Mouse (Mus musculus) CH12.LX (cell line): ENCODE results near the gene Clic5. TPM values are rescaled to one million over a fixed set of nuclear protein-coding genes. Genes with fewer than 3 reads are reported as not detected.
A peak's percentile ranks its signal among the peaks of the same experiment; 100 is the strongest.

Source experiments
- DNase-seq: peaks from one replicate; pipeline ENCODE4 v3.0.0-alpha.2; 2013; ENCODE audit errors: extremely low read depth
- H3K27ac ChIP-seq: 2 replicates; pipeline ENCODE4 v1.5.1; 2012; ENCODE audit warnings: low read depth, mild to moderate bottlenecking, control low read depth, moderate library complexity; ENCODE audit not compliant: insufficient read depth
- H3K27me3 ChIP-seq: replicated peaks from 2 replicates; pipeline ENCODE3; 2012; ENCODE audit warnings: inconsistent platforms
- H3K36me3 ChIP-seq, 2 experiments: replicated peaks in 1 of 2; 2 replicates each; pipeline versions ENCODE3 to v1.6.1; 2012; ENCODE audit warnings: inconsistent platforms in 1 of 2, low read length in 1 of 2, mild to moderate bottlenecking in 1 of 2, mixed read lengths in 1 of 2, moderate library complexity in 1 of 2; ENCODE audit not compliant: control insufficient read depth in 1 of 2, insufficient read depth in 1 of 2
- H3K4me1 ChIP-seq, 2 experiments: 2 replicates each; pipeline ENCODE4 v1.6.1; 2012; ENCODE audit warnings: inconsistent platforms in 1 of 2, moderate library complexity in 1 of 2; ENCODE audit not compliant: insufficient read depth in 2 of 2, control insufficient read depth in 1 of 2
- H3K4me2 ChIP-seq: 2 replicates; pipeline ENCODE4 v1.6.1; 2012; ENCODE audit warnings: low read depth, mild to moderate bottlenecking, control low read depth; ENCODE audit not compliant: poor library complexity, insufficient read depth, severe bottlenecking
- H3K4me3 ChIP-seq, 3 experiments: fragments of 150-350 bp in 1 of 3; sonication (generic) in 1 of 3; replicated peaks in 1 of 3; 2 replicates each; pipeline versions ENCODE3 to v1.5.1; 2011 to 2012; ENCODE audit warnings: low read depth in 2 of 3, low read length in 2 of 3, mild to moderate bottlenecking in 2 of 3, moderate library complexity in 2 of 3, control low read depth in 1 of 3, improper control_type of control experiment in 1 of 3, inconsistent platforms in 1 of 3, mixed read lengths in 1 of 3; ENCODE audit not compliant: poor library complexity in 1 of 3
- H3K79me2 ChIP-seq: replicated peaks from 2 replicates; pipeline ENCODE4 v1.6.1; 2012; ENCODE audit warnings: mild to moderate bottlenecking, moderate library complexity; ENCODE audit not compliant: control insufficient read depth, poor library complexity, insufficient read depth, severe bottlenecking; ENCODE audit errors: extremely low read depth
- H3K9ac ChIP-seq: 2 replicates; pipeline ENCODE4 v1.6.1; 2012; ENCODE audit warnings: low read depth, mild to moderate bottlenecking, control low read depth, moderate library complexity; ENCODE audit not compliant: insufficient read depth
- H3K9me3 ChIP-seq: replicated peaks from 2 replicates; pipeline ENCODE3; 2012; ENCODE audit warnings: low read length, inconsistent platforms, mixed read lengths
- CTCF ChIP-seq, 2 experiments: IDR thresholded peaks in 1 of 2; conservative IDR thresholded peaks in 1 of 2; 2 replicates each; pipeline ENCODE4 v1.5.1; 2011 to 2012; ENCODE audit warnings: low read depth in 2 of 2, low read length in 2 of 2, improper control_type of control experiment in 1 of 2, inconsistent platforms in 1 of 2, mild to moderate bottlenecking in 1 of 2, moderate library complexity in 1 of 2
- E2F4 ChIP-seq: IDR thresholded peaks from 2 replicates; pipeline ENCODE4 v1.6.1; 2011; ENCODE audit warnings: low read depth, low read length, improper control_type of control experiment; ENCODE audit not compliant: insufficient replicate concordance
- ELF1 ChIP-seq: IDR thresholded peaks from 2 replicates; pipeline ENCODE4 v1.6.1; 2014; ENCODE audit warnings: low read depth, mild to moderate bottlenecking, inconsistent platforms, low read length, improper control_type of control experiment
- ETS1 ChIP-seq: conservative IDR thresholded peaks from 2 replicates; pipeline ENCODE4 v1.6.1; 2012; ENCODE audit warnings: low read depth, mild to moderate bottlenecking, inconsistent platforms, low read length, improper control_type of control experiment, moderate library complexity
- IRF4 ChIP-seq: IDR thresholded peaks from 2 replicates; pipeline ENCODE4 v1.6.1; 2014; ENCODE audit warnings: low read depth, mild to moderate bottlenecking, inconsistent platforms, low read length, improper control_type of control experiment
- JUND ChIP-seq: conservative IDR thresholded peaks from 2 replicates; pipeline ENCODE4 v1.6.1; 2011; ENCODE audit warnings: low read depth, low read length, improper control_type of control experiment
- MAZ ChIP-seq: IDR thresholded peaks from 2 replicates; pipeline ENCODE4 v1.6.1; 2012; ENCODE audit warnings: low read depth, mild to moderate bottlenecking, inconsistent platforms, low read length, improper control_type of control experiment, moderate library complexity
- MXI1 ChIP-seq: IDR thresholded peaks from 2 replicates; pipeline ENCODE4 v1.6.1; 2011; ENCODE audit warnings: mild to moderate bottlenecking, low read depth, low read length, improper control_type of control experiment
- NELFE ChIP-seq: IDR thresholded peaks from 2 replicates; pipeline ENCODE4 v1.6.1; 2011; ENCODE audit warnings: low read depth, low read length, improper control_type of control experiment
- NRF1 ChIP-seq: IDR thresholded peaks from 2 replicates; pipeline ENCODE4 v1.6.1; 2014; ENCODE audit warnings: low read depth, mild to moderate bottlenecking, inconsistent platforms, low read length, improper control_type of control experiment, moderate library complexity
- PAX5 ChIP-seq: IDR thresholded peaks from 2 replicates; pipeline ENCODE4 v1.6.1; 2012; ENCODE audit warnings: low read length, inconsistent platforms, mixed read lengths
- RAD21 ChIP-seq: IDR thresholded peaks from 2 replicates; pipeline ENCODE4 v1.6.1; 2011; ENCODE audit warnings: low read depth, mild to moderate bottlenecking, low read length, improper control_type of control experiment, moderate library complexity
- RCOR1 ChIP-seq: conservative IDR thresholded peaks from 2 replicates; pipeline ENCODE4 v1.6.1; 2012; ENCODE audit warnings: low read depth, mild to moderate bottlenecking, inconsistent platforms, low read length, improper control_type of control experiment
- SIN3A ChIP-seq: IDR thresholded peaks from 2 replicates; pipeline ENCODE4 v1.6.1; 2012; ENCODE audit warnings: low read length, improper control_type of control experiment, inconsistent platforms
- SMC3 ChIP-seq: IDR thresholded peaks from 2 replicates; pipeline ENCODE4 v1.6.1; 2011; ENCODE audit warnings: low read depth, low read length, improper control_type of control experiment
- ZC3H11A ChIP-seq: IDR thresholded peaks from 2 replicates; pipeline ENCODE4 v1.6.1; 2012; ENCODE audit warnings: low read depth, mild to moderate bottlenecking, inconsistent platforms, low read length, improper control_type of control experiment
- ZKSCAN1 ChIP-seq: IDR thresholded peaks from 2 replicates; pipeline ENCODE4 v1.6.1; 2012; ENCODE audit warnings: low read depth, inconsistent platforms, low read length, improper control_type of control experiment, borderline replicate concordance
- ZMIZ1 ChIP-seq: IDR thresholded peaks from 2 replicates; pipeline ENCODE4 v1.6.1; 2012; ENCODE audit warnings: low read depth, mild to moderate bottlenecking, inconsistent platforms, low read length, improper control_type of control experiment
- dilution Hi-C: fragments of 300-500 bp; cut with MboI; formaldehyde crosslinking; loops from 2 replicates; pipeline ENCODE4 v1.14.3; 2020; ENCODE audit warnings: low sequenced_read_pairs; ENCODE audit not compliant: extremely low pct_unique_long_range_greater_than_20kb, extremely low pct_ligation_motif_present
- in situ Hi-C: fragments of 300-500 bp; cut with MboI; formaldehyde crosslinking; loops from 3 replicates; pipeline ENCODE4 v1.14.3; 2019; ENCODE audit warnings: low sequenced_read_pairs, low pct_ligation_motif_present, low pct_unique_long_range_greater_than_20kb, mixed read lengths
- polyA plus RNA-seq: library from polyadenylated mRNA; unstranded; fragments of >175 nt; gene quantifications from 2 replicates; pipeline ENCODE4 v1.2.1, GENCODE M21; 2012; ENCODE audit warnings: low read depth; ENCODE audit not compliant: insufficient read length
- total RNA-seq, 2 experiments: library from RNA; depleted of rRNA; stranded (reverse); fragments of 300-350 nt in 1 of 2; fragments of >200 nt in 1 of 2; gene quantifications; 2 replicates each; pipeline ENCODE4 v1.2.3; 2012 to 2014

Gene Clic5
- total and polyA plus RNA-seq, 3 experiments = not detected

- dilution Hi-C loops (no loop called here), in situ Hi-C loops (loop anchor here (5.0 kb wide), 1 partner anchor 47 kb away; no protein-coding TSS in a partner anchor)
- Histone ChIP-seq H3K27ac (no peak overlapping the region), H3K9ac (no peak overlapping the region), H3K27me3 (peaks cover 5% of the 10 kb centered on the region), H3K4me2 (no peak overlapping the region), H3K9me3 (no peaks in the 10 kb centered on the region), H3K36me3 (no peaks in the 10 kb centered on the region), H3K4me1 (0 out of 4 replicates have a peak, but pooled peaks cover 0 to 2% of the 10 kb centered on the region in 2 experiments), H3K79me2 (no peaks in the 10 kb centered on the region), H3K4me3 (no peak overlapping the region)
- no peak for TF ChIP-seq MAZ
- TF ChIP-seq ETS1 = no peak
- no peak for TF ChIP-seq ZMIZ1
- TF ChIP-seq E2F4 = no peak
- no peak for DNase-seq
Measured at GRCm38 (mm10) chr17:44309914-44310622, 121.7 kb downstream of the Clic5 start.

- H3K36me3 ChIP-seq = no peaks in the 10 kb centered on the region
- H3K79me2 ChIP-seq = no peaks in the 10 kb centered on the region
- TF ChIP-seq RAD21 = peak; percentile 41
- TF ChIP-seq NRF1 = no peak
- TF ChIP-seq CTCF (conservative IDR thresholded peaks at IDR 0.05 in 1 of 2, IDR thresholded peaks at IDR 0.05 in 1 of 2; ENCODE audit: low read depth in 2 of 2, low read length in 2 of 2) = peak in 1 of 2 experiments; percentile 50; a peak in 2 of 4 replicates
- peak; percentile 49 for TF ChIP-seq SMC3
- no peak for TF ChIP-seq RCOR1
- no peaks in the 10 kb centered on the region for H3K27me3 ChIP-seq
- in situ Hi-C loops (no loop called here), dilution Hi-C loops (no loop called here)
- no peak overlapping the region for H3K9ac ChIP-seq
- H3K4me1 ChIP-seq = no peaks in the 10 kb centered on the region; a peak in 1 of 4 replicates
- H3K4me2 ChIP-seq = peak overlapping the region; percentile 57
- no peak overlapping the region for H3K27ac ChIP-seq
- no peak for DNase-seq
- H3K9me3 ChIP-seq = no peaks in the 10 kb centered on the region
- H3K4me3 ChIP-seq = no peak overlapping the region
Measured at GRCm38 (mm10) chr17:44325314-44325713, 136.9 kb downstream of the Clic5 start.

DNA sequence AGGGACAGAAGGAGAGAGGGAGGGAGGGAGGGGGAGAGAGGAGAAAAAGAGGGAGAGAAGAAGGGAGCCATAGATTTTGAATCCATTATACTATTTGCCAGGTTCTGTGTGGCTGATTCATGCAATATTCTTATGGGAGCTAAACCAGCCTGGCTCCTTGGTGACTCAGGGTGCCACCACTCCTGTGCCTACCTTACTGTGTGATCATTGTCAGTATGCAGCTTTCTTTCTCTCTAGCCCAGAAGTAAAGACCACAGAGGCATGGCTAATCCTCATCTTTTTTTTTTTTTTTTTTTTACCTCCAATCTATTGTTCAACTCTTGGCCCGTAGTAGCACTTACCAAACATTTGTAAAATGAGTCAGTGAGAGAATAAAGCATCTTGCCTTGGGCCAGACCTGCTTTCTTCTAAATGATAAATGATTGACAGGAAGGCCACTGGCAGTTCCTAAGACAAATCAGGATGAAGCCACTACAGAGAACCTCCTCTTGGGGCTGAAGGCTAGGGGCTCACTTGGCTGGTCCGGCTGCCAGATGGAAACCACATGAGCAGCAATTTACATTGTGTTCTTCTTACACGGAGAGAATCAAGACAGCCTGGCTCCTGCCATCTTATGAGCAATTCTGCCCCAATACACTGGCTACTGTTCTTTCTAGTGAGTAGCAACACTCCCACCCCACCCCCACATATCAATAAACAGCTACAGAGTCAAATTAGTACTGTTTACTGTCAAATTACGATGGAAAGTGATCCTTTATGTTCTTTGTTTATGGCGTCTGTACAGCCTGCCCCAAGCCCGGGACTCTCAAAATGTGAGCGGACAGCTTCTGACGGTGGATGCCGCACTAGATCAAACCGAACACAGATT, 139.1 kb downstream of the Clic5 start:
- in situ Hi-C loops = no loop called here
- no peak for TF ChIP-seq NELFE
- TF ChIP-seq RCOR1 = no peak
- no peak for TF ChIP-seq MXI1
- TF ChIP-seq ZMIZ1 = no peak
- TF ChIP-seq PAX5 = no peak
- TF ChIP-seq CTCF (conservative IDR thresholded peaks at IDR 0.05 in 1 of 2, IDR thresholded peaks at IDR 0.05 in 1 of 2; ENCODE audit: low read depth in 2 of 2, low read length in 2 of 2) = no peak
- TF ChIP-seq ZC3H11A = no peak
- no peak for TF ChIP-seq SIN3A
- no peak for TF ChIP-seq ZKSCAN1
- no peak for TF ChIP-seq IRF4
- TF ChIP-seq ELF1 = no peak
- no peak for TF ChIP-seq E2F4
- TF ChIP-seq JUND = no peak
- no peak for TF ChIP-seq SMC3
- Histone ChIP-seq H3K27me3 (no peaks in the 10 kb centered on the region), H3K36me3 (no peaks in the 10 kb centered on the region), H3K4me2 (no peak overlapping the region), H3K9ac (no peak overlapping the region), H3K79me2 (no peaks in the 10 kb centered on the region), H3K4me3 (no peak overlapping the region), H3K4me1 (no peaks in the 10 kb centered on the region; a peak in 1 of 4 replicates), H3K9me3 (no peaks in the 10 kb centered on the region), H3K27ac (no peak overlapping the region)
- DNase-seq = no peak
- dilution Hi-C loops = no loop called here
